Mouse (Mus musculus) small intestine, adult 10 weeks (tissue): ENCODE data around the gene Cd209g. TPM values are rescaled to one million over a fixed set of nuclear protein-coding genes. Genes with fewer than 3 reads are reported as not detected.

Experiments
- polyA plus RNA-seq: library from polyadenylated mRNA; stranded (reverse); fragments of 350-450 nt; fragmentation: Illumina TruSeq; extraction: RNeasy Lipid Tissue Mini Kit (QIAGEN cat#74804); gene quantifications from one replicate; pipeline ENCODE4 v1.2.3, GENCODE M21; 2014; ENCODE audit warnings: low replicate concordance

Gene Cd209g
- polyA plus RNA-seq = not detected

DNA sequence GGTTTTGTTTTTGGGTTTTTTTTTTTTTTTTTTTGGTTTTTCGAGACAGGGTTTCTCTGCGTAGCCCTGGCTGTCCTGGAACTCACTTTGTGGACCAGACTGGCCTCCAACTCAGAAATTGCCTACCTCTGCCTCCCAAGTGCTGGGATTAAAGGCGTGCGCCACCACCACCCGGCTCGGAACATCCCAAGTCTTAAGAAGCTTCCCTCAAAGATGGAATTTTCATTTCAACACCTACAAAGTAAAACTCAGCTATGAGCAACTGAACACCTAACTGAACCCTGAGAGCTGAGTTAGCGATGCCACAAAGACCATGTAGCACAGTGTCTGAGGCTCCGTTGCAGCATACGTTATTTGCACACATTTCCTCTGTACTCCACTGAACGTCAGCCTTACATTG, at the start of gene Cd209g:
Gene Cd209g (plus strand): TSS at position 301 of the 400 bp plus-strand sequence.

DNA sequence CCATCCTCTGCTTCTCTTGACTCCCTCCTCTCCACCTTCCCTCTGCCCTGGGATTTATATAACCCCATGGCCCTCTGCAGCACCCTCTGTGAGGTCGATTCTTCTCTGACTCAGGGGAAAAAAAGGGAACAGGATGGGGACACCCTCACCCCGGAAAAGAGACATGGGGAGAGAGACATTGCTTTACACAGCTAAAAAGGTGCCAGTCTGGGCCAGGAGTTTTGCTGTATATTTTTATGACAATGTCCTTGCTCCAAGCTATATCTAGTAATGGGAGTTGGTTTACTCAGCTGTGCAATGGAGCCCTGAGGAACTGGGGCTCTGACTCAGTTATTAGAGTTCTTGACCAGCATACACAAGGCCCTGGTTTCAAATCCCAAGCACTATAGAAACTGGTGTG, 28.2 kb upstream of the Cd209g start, which contains the start of gene Cd209f:
Gene Cd209f (minus strand): TSS at position 101 of the 400 bp plus-strand sequence.

DNA sequence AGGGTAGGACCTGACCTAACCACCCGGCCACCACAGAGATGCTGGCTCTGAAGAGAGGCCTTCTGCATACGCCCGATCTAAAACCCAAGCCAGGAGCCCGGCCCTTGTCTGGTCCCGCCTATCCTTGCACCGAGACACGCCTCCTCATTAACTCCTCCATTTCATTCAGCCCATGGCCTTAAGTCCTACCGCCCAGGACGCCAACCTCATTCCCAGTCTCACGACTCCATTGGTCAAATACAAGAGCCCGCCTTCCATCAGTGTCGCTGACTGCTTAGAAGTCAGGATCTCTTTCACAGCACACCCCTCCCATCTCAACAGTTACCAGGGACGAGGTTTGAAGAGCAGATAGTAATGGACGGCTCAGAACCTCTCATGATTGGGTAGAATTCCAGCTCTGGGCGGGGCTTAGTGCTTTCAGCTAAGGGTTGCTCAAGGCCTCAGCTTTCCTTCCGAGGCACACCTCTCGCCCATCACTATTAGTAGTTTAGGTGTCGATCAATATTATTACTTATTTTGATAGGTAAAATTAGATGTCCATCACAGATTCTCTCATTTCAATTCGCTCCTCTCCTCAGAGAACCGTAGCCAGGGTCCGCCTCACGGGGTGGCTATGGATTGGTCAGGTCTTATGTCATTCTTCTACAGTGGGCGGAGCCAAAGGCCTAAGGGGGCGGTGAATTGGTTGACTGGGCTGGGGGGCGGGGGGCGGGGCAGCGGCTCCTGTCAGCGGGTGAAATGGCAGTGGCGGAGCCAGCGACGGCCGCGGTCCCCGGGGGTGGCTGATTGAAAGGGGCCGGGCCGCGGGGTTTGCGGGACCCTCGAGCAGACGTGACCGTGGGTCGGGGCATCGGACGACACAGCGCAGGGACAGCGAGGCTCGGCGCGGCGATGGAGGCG, 32.2 kb downstream of the Cd209g start, which contains the start of gene Evi5l:
Gene Evi5l (plus strand): TSS at position 716 of the 900 bp plus-strand sequence.

Other genes with a start within 250 kb of the Cd209g start
- gene Cd209b, start 207.3 kb upstream of the Cd209g start, polyA plus RNA-seq = 5.9 TPM
- 2.2 TPM for gene Cd209c, start 179.4 kb upstream of the Cd209g start, polyA plus RNA-seq
- gene Cd209f, start 28.3 kb upstream of the Cd209g start, polyA plus RNA-seq = not detected
- 0.30 TPM for gene Evi5l, start 32.5 kb downstream of the Cd209g start, polyA plus RNA-seq
- gene Prr36, start 83.4 kb downstream of the Cd209g start, polyA plus RNA-seq = not detected
- not detected for gene Lrrc8e, start 92.7 kb downstream of the Cd209g start, polyA plus RNA-seq
- 2.9 TPM for gene Map2k7, start 104.6 kb downstream of the Cd209g start, polyA plus RNA-seq
- gene Gm49320, start 104.8 kb downstream of the Cd209g start, polyA plus RNA-seq = not detected
- gene Tgfbr3l, start 114.1 kb downstream of the Cd209g start, polyA plus RNA-seq = 3.4 TPM
- gene Snapc2, start 119.0 kb downstream of the Cd209g start, polyA plus RNA-seq = 0.48 TPM
- 0.59 TPM for gene Ctxn1, start 125.2 kb downstream of the Cd209g start, polyA plus RNA-seq
- 135 TPM for gene Timm44, start 141.8 kb downstream of the Cd209g start, polyA plus RNA-seq
- gene Ccl25, start 191.1 kb downstream of the Cd209g start, polyA plus RNA-seq = 1,490 TPM
- gene Elavl1, start 191.3 kb downstream of the Cd209g start, polyA plus RNA-seq = 46.3 TPM